Mouse (Mus musculus) thymus, postnatal 4 days (tissue): ENCODE measurements around the gene Cyct.

ENCODE experiments used
- DNase-seq: peaks from one replicate; pipeline ENCODE4 v3.0.0; 2021

The Cyct gene

DNA sequence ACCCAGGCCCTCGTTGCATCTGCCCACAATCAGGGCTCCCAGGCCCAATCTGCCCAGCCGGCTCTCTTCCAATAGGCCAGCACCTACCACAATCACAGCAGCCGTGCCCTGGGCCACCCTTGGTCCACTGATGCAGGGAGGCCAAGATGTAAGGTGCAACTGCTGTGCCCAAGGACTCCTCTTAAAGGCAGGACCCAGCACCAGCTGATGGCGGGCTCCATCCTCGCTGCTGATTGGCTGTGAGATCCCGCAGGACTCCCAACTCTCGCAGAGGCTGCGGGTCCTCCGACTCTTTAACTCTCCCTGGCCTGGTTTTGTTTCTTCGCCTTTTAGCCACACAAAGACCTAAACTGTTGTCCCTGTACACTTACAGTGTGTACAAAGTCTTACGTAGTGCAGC lies at the start of gene Cyct:
Cyct (minus strand) TSS at position 225 of the 400 bp plus-strand sequence.
- DNase-seq, result no peak

DNA sequence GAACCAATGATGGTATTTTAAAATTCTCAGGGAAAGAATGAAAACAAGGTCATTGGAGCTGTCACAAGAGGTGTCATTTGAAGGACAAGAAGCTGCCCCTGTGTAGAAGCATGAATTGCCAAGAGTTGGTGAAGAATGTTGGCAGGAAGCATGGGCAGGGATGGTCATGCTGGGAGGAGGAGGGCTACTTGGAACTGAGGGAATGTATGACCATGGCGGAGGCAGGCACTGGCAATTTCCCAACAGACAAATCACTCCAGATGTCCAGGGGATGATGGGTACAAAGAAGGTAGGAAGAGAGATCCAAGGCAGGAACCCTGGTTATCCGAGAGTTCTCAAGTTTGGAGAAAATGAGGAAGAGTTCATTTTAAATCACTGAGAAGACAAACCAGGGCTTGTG lies 49.7 kb upstream of the Cyct start:
- no peak for DNase-seq

DNA sequence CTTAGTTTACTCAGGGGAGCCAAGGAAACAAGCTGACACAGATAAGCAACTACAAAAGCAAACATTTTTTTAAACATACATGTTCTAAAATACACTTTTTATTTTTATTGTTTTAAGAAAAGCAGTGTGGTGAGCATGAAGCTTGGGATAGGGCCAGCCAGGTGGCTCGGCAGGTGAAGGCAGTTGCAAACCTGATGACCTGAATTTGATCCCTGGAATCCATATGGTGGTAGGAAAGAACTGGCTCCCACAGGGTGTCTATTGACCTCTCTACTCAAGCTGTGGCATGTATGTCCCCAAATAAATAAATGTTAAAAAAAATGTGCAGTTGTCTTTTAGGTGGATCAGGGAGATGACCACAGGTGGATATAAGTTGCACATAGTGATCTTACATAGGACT lies 49.3 kb upstream of the Cyct start:
- DNase-seq, result no peak

DNA sequence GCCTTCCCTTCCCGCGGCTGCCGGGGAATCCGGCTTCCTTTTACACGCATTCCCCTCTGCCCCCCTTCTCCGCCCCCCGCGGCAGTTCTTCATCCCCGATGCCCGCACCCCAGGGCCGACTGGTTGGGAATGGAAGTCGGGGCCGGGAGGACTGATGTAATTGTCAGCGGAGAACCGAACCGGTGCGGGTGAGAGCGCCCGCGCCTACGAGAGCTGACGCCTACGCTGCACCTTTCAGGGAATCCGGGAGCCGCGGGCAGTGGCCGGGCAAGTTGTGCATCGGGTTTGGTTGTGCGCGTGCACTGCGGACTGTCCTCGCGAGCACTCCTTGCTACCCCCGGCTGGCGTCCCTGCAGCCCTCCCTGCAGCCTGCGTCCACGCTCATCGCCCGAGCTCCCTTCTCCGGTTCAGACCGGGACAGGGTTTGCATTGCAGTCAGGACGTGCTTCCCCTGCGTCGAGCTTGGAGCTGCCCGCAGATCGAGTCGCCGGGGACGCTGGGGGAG lies 46.7 kb upstream of the Cyct start:
- peak; percentile 28 for DNase-seq

DNA sequence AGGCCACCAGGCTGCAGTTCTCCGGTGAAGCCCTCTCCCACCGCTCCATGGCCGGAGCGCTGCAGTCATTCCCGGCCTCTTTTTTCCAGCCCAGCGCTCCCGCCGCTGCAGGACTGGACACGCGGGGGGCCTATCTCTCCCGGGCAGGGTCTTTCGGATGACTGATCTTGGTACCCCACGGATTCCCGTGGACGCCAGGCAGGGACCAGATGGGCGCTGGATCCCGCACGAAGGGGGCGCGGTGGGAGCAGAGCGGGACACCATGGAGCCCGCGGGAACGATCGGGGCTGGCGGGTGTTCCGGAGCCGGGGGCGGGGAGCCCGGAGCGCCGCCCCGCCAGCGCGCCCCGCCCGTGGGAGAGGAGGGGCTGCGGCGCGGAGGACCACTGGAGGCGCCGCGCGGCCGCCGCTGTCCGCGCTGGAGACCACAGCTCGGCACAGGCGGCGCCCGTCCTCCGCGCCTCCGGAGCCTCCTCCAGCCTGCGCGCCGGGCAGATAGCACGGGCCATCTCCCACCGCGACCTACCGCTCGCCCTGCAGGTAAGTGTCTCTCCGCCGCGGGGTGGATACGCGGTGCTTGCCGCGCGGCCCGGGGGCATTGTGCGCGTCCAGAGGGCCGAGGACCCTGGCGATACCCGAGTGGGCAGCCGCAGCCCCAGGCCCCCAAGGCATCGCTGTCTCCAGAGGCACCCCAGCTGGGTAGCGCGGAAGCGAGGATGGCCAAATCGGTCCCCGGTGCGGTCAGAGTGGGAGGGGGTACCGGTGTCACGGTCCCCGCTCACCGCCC lies 46.1 kb upstream of the Cyct start, which contains the start of gene Osbpl6:
Osbpl6 (plus strand) TSS at position 358 of the 786 bp plus-strand sequence.
- peak; percentile 44 for DNase-seq

DNA sequence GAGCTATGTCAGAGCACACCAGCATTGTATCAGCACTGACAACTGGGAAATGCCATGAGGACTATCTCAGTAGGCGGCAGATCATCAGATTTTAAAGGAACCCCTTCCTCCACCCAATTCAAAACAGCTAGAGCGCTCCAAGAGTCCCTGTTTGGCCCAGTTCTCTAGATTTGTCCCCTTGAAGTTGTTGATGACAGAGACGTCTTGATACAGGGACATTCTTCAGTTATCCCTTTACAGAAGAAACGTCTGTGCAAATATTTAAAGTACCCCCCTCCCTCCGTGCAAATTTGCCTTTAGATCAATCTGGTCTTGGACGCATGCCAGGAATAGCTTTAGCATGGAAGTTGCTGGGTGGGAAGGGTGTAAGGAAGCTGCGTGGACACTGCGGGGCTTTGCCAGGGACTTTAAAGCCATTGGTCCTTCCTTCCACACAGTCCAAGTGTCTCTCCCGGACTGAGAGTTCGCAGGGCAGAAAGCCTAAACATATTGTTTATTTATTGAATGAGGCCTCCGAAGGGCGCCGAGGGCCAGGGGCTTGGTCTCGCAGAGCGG lies 45.4 kb upstream of the Cyct start:
- no peak for DNase-seq

DNA sequence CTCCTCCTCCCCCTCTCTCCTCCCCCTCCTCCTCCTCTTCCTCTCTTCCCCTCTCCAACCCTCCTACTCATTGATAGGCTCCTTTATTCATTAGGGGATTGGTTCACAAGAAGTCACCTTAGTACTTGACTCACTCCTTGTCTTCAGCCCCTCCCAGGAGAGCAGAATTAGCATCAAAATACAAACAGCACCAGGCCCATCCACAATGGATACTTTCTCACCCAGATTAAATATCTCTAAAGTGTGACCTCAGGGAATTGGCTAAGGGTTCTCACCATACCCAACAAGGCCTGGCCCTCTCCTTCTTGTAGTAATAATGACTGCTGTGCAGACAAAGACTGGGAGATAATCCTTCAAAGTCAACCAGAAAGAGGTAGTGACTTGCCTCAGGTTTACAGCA lies 39.9 kb upstream of the Cyct start:
- no peak for DNase-seq

DNA sequence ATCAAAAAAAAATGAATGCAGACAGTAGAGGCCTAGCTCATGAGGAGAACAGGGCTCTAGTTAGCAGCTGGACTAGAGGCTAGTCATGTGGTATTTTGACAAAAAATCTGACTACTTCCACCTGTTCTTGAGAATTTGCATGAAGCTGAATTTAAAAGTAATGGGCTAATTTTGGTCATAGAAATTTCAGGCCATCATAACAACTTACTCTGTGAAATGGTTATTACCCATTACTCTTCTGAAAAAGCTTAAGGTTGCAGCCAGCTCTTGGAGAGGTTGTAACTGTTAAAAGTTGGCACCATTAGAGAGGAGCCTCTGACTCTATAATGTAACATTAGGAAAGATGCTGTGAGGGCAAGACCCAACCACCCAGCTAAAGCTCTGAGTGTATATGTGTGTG lies 26.3 kb upstream of the Cyct start:
- DNase-seq, result no peak

DNA sequence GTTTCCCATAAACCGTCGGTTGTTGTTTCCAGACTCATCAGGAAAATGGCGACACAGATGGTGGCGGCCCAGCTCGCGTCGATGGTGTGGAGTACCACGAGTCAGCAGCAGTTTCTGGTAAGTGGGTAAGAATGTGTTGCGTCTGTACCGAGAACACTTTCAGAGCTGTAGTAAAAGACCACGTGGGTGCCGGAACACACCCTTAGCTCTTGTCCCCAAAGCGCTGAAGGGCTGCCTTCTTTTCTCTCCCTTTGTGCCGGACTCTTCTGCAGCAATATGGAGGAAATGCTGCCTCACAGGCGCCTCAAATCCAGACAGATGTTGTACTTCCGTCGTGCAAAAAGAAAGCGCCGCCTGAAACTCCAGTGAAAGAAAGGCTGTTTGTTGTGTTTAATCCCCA lies 18.4 kb upstream of the Cyct start:
- no peak for DNase-seq

DNA sequence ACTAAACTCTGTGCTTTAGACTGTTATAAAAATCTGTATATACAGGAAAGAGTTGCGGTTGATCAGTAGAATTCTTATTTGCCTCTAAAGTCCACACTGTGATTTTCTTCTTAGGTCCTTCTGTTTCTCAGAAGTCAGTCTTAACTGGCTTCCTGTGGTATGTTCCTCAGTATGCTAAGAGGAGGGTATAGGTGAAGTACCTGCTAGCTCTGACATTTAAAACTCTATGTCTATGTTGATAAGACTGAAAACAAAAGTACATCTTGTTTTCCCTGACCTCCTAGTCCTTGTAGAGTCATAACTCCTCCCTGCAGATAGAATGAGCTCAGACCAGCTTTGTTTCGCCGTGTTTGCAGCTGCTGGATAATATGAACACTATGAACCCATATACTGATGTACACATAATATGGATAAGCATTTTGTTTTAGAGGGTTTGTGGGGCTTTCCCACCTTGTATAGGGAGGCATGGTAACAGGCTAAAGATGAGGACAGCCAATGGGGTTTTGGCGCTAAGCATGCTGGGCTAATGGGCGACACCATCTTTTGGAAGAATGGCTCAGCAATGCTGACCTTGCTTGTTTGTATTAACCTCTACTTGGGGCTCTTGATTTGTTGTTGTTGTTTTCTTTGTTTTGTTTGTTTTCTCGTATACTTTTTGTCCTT lies 14.4 kb upstream of the Cyct start:
- no peak for DNase-seq

DNA sequence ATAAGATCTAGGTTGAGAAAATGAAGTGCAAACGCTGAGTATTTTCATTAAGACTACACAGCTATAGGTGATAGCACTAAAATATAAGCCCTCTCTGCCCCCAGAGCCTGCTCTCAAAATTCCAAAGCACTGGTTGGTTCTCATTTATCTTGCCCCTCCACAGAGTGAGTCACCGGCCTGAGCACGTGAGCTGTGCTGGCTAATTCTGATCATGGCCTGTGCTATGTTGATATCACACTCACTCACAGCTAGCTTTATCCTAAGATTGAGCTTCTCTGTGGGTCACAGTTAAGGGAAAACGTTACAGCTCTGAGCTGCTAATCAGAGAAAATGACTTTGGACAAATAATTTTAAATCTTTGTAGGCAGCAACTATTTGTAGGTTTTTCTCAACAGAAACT lies 12.0 kb upstream of the Cyct start:
- DNase-seq, result no peak

DNA sequence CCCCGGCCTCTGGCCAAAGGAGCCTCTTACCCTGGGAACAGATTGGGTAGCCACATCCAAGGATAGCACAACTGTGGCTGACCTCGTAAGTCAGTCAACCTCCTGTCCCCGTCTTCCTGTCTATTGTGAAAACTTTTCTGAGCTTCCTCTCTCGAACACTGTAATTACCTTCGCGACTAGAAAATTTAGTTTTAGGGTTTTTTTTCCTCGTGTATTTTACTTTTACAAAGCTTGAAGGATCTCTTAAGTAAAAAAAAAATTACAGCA lies 10.3 kb upstream of the Cyct start:
- no peak for DNase-seq

DNA sequence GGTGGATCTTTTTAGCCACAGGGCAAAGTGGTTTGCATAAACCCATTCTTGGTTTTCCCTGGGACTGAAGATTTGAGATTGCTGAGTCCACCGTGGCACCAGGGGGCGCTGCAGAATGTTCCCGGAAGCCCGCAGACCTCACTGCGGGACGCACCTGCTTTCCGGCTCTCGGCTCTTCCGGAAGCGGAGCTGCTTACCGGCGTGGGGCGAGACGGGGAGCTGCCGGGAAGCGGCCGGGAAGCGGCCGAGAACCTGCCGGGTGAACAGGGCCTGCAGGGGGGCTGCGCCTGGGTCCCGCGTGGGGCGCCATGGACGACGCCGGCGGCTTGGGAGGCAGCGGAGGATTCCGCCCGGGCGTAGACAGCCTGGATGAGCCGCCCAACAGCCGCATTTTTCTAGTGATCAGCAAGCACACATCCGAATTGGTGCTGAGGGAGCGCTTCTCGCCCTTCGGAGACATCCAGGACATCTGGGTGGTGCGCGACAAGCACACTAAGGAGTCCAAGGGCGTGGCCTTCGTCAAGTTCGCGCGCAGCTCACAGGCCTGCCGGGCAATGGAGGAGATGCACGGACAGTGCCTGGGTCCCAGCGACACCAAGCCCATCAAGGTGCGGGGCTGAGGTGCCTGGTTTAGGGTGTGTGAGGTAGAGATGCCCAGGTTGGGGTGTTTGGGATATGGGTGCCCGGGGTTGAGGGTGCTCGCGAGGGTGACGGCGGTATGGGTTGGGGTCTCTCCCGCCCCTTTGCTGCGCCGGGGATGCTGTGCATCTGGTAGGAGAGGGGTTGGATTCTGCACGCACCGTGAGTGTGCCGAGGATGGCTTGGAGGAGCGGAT lies 9.8 kb upstream of the Cyct start, which contains the start of gene Rbm45:
Rbm45 (plus strand) TSS at position 164 of the 835 bp plus-strand sequence.
- DNase-seq, result peak; percentile 96

DNA sequence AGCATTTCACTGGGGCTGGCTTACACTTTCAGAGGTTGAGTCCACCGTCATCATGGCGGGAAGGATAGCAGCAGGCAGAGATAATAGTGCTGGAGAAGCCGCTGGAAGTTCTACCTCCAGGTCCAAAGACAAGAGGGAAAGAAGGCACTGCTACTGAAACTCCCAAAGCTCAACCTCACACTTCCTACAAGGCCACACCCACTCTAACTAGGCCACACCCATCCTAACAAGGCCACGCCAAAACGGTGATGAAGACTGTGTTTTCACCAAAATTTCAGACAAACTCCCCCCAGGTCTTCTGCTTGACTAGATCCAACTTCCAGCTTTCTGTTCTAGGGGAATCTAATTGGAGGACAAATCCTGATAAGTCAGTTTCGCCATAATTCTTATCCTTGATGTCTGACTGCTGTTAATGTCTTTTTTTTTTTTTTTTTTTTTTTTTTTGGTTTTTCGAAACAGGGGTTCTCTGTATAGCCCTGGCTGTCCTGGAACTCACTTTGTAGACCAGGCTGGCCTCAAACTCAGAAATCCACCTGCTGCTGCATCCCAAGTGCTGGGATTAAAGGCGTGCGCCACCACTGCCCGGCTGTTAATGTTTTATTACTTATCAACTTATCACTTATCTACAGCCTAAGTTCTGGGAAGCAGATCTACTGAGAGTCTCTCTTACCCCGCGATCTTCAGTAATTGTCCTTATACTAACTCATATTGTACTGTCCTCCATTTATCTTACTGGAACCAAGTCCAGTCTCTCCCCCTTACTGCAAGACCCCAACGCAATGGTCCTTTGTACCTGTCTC lies 8.8 kb upstream of the Cyct start:
- DNase-seq, result no peak

DNA sequence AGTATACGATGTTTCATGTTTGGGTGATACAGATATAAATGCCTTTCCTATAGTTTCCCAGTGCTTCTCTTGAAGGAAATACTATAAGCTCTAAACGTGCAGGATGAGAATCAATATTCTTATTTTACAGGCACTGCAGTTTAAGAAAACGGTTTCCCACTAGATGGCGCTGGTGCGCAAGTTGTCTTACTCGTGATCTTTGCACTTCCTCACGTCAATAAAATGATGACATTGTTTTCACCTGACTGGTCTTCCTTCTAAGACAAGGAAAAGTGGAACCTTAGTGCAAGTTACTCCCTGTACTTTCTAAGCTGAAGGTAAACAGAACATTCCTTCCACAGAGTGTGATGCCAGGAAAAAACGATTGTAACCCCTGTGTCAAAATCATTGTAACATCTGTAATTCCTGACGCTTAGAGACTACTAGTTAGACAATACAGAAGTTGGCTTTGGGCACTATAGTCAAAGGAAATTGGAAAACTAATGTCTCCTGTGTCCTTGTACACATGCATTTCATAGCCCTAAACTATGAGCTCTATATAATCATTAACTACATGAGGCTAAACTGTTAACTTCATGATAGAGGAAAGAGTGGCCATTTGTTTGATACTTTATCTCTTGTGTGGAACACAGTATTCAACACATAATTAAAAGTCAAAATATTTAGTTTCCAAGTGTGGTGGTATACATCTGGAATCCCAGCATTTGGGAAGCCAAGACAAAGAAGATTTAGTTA lies 7.1 kb upstream of the Cyct start:
- peak; percentile 93 for DNase-seq

DNA sequence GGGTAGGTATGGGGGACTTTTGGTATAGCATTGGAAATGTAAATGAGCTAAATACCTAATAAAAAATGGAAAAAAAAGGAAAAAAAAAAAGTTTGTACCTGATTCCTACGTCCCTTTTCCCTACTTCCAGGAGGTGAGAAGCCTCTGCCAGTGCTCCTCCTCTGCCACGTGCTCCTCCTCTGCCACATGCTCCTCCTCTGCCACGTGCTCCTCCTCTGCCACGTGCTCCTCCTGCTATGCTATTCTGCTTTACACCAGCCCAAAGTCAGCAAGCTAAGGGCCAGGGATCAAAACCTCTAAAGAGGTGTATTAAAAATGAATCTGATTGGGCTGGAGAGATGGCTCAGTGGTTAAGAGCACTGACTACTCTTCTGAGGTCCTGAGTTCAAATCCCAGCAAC lies 5.6 kb upstream of the Cyct start:
- no peak for DNase-seq

DNA sequence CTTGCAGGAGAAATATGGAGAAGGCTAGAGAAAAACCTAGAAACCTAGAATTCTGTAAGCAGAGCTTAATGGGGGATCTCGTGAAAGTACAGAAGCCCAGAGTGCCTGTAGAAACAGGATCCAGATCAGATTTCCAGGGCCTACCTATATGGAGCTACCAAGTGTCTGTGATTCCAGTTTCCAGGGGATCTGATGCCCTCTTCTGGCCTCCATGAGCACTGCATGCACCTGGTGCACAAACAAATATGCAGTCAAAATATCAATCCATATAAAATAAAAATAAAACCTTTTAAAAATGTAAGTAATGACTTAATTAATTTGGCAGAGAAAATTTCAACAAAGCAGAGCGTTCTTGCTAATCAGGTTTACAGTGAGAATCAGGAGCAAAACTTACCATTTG lies 1.9 kb upstream of the Cyct start:
- DNase-seq, result peak; percentile 45

DNA sequence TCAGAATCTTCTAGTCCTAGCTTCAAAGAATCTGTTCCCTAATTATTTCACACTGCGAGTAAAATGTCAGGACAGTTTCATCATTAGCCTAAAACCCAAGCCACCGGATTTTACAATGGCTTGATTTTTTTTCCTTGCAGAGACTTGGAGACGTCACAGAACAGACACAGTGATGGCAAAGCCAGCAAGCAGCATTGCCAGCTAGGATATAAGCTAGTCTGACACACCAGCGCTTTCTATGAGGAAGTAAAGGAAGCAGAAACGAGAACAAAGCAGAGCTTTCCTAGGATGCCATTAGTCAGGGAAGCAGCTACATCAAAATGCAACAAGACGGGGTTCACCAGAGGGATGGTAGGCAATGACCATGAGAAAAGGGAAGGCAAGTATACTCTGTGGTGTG lies 12.4 kb downstream of the Cyct start:
- no peak for DNase-seq

DNA sequence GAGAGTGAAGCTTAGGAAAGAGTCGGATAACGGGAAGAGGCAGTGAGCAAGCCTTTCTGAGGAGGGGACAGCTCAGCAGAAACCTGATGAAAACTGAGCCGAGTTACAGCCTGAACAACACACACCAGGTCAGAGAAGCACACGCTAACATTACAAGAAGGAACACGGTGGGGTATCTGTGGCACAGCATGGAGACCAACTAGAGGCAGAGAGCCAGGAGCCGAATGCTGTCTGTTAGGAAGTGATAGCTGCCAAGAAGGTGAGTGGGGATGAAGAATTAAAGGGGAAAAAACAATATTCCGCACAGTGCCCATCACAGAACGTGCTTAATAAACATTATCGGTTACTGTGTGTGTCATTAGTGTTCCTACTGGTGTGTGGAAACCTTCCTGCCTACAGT lies 18.1 kb downstream of the Cyct start:
- no peak for DNase-seq

DNA sequence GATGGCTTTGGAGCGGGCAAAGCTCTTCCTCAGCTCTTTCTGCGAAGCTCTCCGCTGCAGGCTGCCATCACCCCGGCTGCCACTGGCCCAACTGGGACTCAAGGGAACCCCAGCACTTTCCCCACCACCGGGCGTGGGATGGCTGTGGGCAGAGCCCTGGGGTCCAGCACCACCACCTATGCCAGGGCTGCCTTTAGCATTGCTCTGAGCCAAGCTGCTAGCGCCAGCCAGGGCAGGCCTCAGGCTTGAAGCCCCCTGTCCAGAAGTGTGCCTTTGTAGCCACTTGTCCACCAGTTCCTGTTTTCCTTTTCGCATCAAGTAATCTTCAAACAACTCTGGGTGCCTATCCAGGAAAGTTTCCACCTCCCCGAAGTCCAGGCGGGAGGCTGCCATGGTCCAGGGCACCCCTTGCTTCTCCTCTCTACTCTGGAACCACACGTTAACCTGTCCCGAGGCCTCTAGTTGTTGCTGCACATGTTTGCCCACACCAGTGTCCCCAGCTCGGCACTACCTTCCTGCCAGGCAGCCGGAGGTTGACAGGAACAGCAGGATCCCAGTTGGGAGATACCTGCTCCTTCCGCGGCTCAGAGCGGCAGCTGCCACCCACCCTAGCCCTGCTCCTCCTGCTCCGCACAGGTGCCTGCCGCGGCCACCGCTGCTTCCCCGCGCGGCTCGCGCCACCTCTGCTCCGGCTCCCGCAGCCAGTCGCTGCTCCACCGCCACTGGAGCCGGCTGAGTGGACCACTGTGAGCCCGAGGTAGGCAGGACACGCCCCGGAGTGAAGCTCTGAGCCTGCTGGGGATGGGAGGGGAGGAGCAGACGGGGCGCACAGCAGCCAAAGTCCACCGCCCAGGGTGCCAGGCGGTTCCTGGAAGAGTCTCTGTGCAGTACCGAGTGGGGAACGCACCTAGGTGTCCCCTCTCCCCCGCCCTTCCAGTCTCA lies 21.8 kb downstream of the Cyct start, which contains the start of gene Pde11a:
Pde11a (minus strand) TSS at position 560 of the 942 bp plus-strand sequence.
- peak; percentile 26 for DNase-seq
